Mouse (Mus musculus): ENCODE measurements around the gene Cxcl14. TPM values are rescaled to one million over a fixed set of nuclear protein-coding genes. Genes with fewer than 3 reads are reported as not detected.

Gene Cxcl14
- polyA plus RNA-seq, 1 experiment from 2014 or later: 88.1 TPM

GRCm38 (mm10) chr13:56257469-56258153 lies 38.7 kb downstream of the Cxcl14 start:
- TF ChIP-seq CTCF (IDR thresholded peaks at IDR 0.05; ENCODE audit: low read depth): no peak
- Histone ChIP-seq H3K36me3 (ENCODE audit: insufficient read depth, low read length) (no peaks in the 10 kb centered on the region), H3K4me3 (replicated peaks; ENCODE audit: low read depth, low read length) (no peak overlapping the region), H3K4me2 (ENCODE audit: low read length) (no peak overlapping the region), H3K9ac (ENCODE audit: low read depth, low read length) (no peak overlapping the region), H3K4me1 (replicated peaks; ENCODE audit: insufficient read depth, low read length) (no peaks in the 10 kb centered on the region), H3K9me3 (replicated peaks; ENCODE audit: low read length) (no peaks in the 10 kb centered on the region), H3K27ac (no peak overlapping the region), H3K27me3 (ENCODE audit: insufficient read depth, low read length) (peaks cover 93% of the 10 kb centered on the region)
- 5% methylated on average over 12 of the region's 12 CpGs for WGBS
- DNase-seq (ENCODE audit: low spot score): no peak
- no peak for ATAC-seq (replicated peaks; ENCODE audit: low FRiP score, low read depth)

DNA sequence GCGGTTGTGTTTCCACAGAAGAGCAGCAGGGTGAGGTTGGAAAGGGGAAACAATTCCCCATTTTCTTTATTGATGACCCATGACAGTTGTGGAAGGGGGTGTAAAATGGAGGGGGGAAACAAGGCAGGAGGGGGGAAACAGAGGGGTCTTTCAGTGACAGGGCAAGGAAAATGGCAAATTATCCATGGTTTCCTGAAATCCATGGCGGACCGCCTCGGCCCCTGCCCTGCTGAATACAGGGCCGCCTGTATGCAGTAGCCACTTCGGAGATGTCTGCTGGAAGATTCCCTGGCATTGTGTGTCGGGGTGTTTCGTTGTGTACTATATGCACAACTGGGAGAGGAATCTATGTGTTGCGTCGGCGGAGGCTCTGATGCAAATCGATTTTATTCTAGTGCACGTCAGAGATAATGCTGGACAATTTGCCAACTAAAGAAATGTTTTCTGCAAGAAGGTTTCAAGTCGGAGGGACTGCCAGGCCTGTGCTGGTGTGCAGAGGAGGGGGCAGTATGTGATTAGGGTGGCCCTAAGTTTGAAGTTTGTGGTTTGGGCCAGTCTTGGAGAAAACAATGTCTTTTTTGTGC lies 39.5 kb downstream of the Cxcl14 start:
- TF ChIP-seq CTCF (IDR thresholded peaks at IDR 0.05; ENCODE audit: low read depth): no peak
- H3K4me1 ChIP-seq (replicated peaks; ENCODE audit: insufficient read depth, low read length): peaks cover 4% of the 10 kb centered on the region; the same call in 1 of the 2 replicates
- no peak overlapping the region for H3K27ac ChIP-seq
- 7% methylated on average over 14 of the region's 14 CpGs for WGBS
- H3K9ac ChIP-seq (ENCODE audit: low read depth, low read length): no peak overlapping the region
- H3K4me2 ChIP-seq (ENCODE audit: low read length): no peak overlapping the region
- no peak for DNase-seq (ENCODE audit: low spot score)
- H3K36me3 ChIP-seq (ENCODE audit: insufficient read depth, low read length): no peaks in the 10 kb centered on the region
- H3K9me3 ChIP-seq (replicated peaks; ENCODE audit: low read length): no peaks in the 10 kb centered on the region
- no peak for ATAC-seq (replicated peaks; ENCODE audit: low FRiP score, low read depth)
- H3K27me3 ChIP-seq (ENCODE audit: insufficient read depth, low read length): peaks cover 94% of the 10 kb centered on the region
- H3K4me3 ChIP-seq (replicated peaks; ENCODE audit: low read depth, low read length): no peak overlapping the region

DNA sequence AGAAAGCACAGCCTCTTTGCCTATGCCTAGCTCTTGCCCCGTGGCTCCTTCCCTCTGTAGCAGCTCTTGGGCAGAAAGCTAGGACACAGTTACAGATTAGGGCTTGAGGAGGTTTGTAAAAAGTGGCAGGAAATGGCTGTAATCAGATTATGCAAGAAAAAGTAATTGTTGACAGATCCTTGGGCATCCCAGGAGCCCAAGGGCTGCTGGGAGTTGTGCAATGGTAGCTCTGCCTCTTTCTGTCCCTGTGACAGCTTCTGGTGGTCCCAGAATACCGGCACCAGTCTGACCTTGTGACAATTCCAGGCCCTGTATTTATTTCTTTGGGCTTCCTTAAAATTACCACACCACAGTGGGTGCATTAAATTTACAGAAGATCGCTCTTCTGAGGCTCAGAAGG lies 43.0 kb downstream of the Cxcl14 start:
- H3K4me2 ChIP-seq (ENCODE audit: low read length): no peak overlapping the region
- H3K36me3 ChIP-seq (ENCODE audit: insufficient read depth, low read length): no peaks in the 10 kb centered on the region
- WGBS: 16% methylated on average over 3 of the region's 3 CpGs
- H3K4me3 ChIP-seq (replicated peaks; ENCODE audit: low read depth, low read length): no peak overlapping the region
- TF ChIP-seq CTCF (IDR thresholded peaks at IDR 0.05; ENCODE audit: low read depth): no peak
- peaks cover 98% of the 10 kb centered on the region for H3K27me3 ChIP-seq (ENCODE audit: insufficient read depth, low read length)
- DNase-seq (ENCODE audit: low spot score) (no peak), ATAC-seq (replicated peaks; ENCODE audit: low FRiP score, low read depth) (no peak)
- H3K4me1 ChIP-seq (replicated peaks; ENCODE audit: insufficient read depth, low read length): peaks cover 6% of the 10 kb centered on the region; the same call in 1 of the 2 replicates
- H3K9ac ChIP-seq (ENCODE audit: low read depth, low read length): no peak overlapping the region
- H3K27ac ChIP-seq: no peak overlapping the region
- no peaks in the 10 kb centered on the region for H3K9me3 ChIP-seq (replicated peaks; ENCODE audit: low read length)

DNA sequence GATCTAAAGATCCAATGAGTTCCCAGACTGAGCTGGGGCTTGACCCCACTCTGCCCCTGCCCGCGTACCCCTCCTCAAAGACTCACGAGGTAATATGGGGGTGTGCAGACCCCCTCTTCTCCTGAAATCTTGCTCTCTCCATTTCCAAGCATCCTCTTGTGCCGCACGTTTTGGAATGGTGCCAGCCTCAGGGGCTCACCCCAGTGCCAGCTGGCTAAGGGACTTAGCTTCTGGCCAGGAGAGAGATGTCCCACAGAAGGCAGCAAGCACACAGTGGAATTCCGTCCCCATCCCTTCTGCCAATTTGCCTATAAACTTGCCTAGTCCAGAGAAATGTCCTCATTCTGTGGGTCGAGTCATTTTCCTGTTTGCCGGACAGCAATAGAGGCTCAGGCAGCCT lies 43.6 kb downstream of the Cxcl14 start:
- Histone ChIP-seq H3K27ac (no peak overlapping the region), H3K4me2 (ENCODE audit: low read length) (no peak overlapping the region), H3K27me3 (ENCODE audit: insufficient read depth, low read length) (peaks cover 99% of the 10 kb centered on the region), H3K4me3 (replicated peaks; ENCODE audit: low read depth, low read length) (peak overlapping the region; percentile 30; the same call in 1 of the 2 replicates), H3K4me1 (replicated peaks; ENCODE audit: insufficient read depth, low read length) (peaks cover 6% of the 10 kb centered on the region; the same call in 1 of the 2 replicates), H3K9ac (ENCODE audit: low read depth, low read length) (no peak overlapping the region), H3K9me3 (replicated peaks; ENCODE audit: low read length) (no peaks in the 10 kb centered on the region), H3K36me3 (ENCODE audit: insufficient read depth, low read length) (no peaks in the 10 kb centered on the region)
- 8% methylated on average over 8 of the region's 8 CpGs for WGBS
- ATAC-seq (replicated peaks; ENCODE audit: low FRiP score, low read depth) (no peak), DNase-seq (ENCODE audit: low spot score) (no peak)
- TF ChIP-seq CTCF (IDR thresholded peaks at IDR 0.05; ENCODE audit: low read depth): no peak

GRCm38 (mm10) chr13:56251924-56252619 lies 44.3 kb downstream of the Cxcl14 start, which contains the start of gene Neurog1:
Gene Neurog1, minus strand, starts transcription at chr13:56252163.
- peak within 1 kb of the TSS; percentile 30 for H3K4me3 ChIP-seq (replicated peaks; ENCODE audit: low read depth, low read length)
- peaks cover 99% of the 10 kb centered on the region for H3K27me3 ChIP-seq (ENCODE audit: insufficient read depth, low read length)
- H3K9ac ChIP-seq (ENCODE audit: low read depth, low read length): no peak within 1 kb of the TSS
- WGBS: under 1% methylated on average over 65 of the region's 65 CpGs
- no peaks in the 10 kb centered on the region for H3K9me3 ChIP-seq (replicated peaks; ENCODE audit: low read length)
- H3K4me1 ChIP-seq (replicated peaks; ENCODE audit: insufficient read depth, low read length): peaks cover 6% of the 10 kb centered on the region; the same call in 1 of the 2 replicates
- DNase-seq (ENCODE audit: low spot score) (no peak), ATAC-seq (replicated peaks; ENCODE audit: low FRiP score, low read depth) (no peak)
- no peak within 1 kb of the TSS for H3K27ac ChIP-seq
- H3K36me3 ChIP-seq (ENCODE audit: insufficient read depth, low read length): no peaks in the 10 kb centered on the region
- peak within 1 kb of the TSS; percentile 50 for H3K4me2 ChIP-seq (ENCODE audit: low read length)
- TF ChIP-seq CTCF (IDR thresholded peaks at IDR 0.05; ENCODE audit: low read depth): no peak

GRCm38 (mm10) chr13:56251176-56251923 lies 45.0 kb downstream of the Cxcl14 start:
- DNase-seq (ENCODE audit: low spot score): no peak
- H3K4me2 ChIP-seq (ENCODE audit: low read length): peak overlapping the region; percentile 50; the same call in 1 of the 2 replicates
- peaks cover 96% of the 10 kb centered on the region for H3K27me3 ChIP-seq (ENCODE audit: insufficient read depth, low read length)
- H3K9ac ChIP-seq (ENCODE audit: low read depth, low read length): no peak overlapping the region
- H3K36me3 ChIP-seq (ENCODE audit: insufficient read depth, low read length): no peaks in the 10 kb centered on the region
- no peak for TF ChIP-seq CTCF (IDR thresholded peaks at IDR 0.05; ENCODE audit: low read depth)
- WGBS: 1% methylated on average over 59 of the region's 59 CpGs
- H3K4me3 ChIP-seq (replicated peaks; ENCODE audit: low read depth, low read length): peak overlapping the region; percentile 30
- ATAC-seq (replicated peaks; ENCODE audit: low FRiP score, low read depth): no peak
- H3K27ac ChIP-seq: no peak overlapping the region
- H3K9me3 ChIP-seq (replicated peaks; ENCODE audit: low read length): no peaks in the 10 kb centered on the region
- peaks cover 6% of the 10 kb centered on the region; the same call in 1 of the 2 replicates for H3K4me1 ChIP-seq (replicated peaks; ENCODE audit: insufficient read depth, low read length)
